Mouse (Mus musculus): Measurements from ENCODE around the gene Trim14. TPM values are rescaled to one million over a fixed set of nuclear protein-coding genes. Genes with fewer than 3 reads are reported as not detected.
"Not testable (repeated sequence)": the region's sequence is repeated elsewhere in the genome, so short reads cannot be mapped to it uniquely, and the experiment has no call there.

Trim14 gene
- polyA plus RNA-seq, 2 experiments, result 2.5 to 3.3 TPM

- no peak for TF ChIP-seq POLR2A (IDR thresholded peaks at IDR 0.05; ENCODE audit: borderline replicate concordance, extremely low read depth, insufficient read depth, insufficient read length)
- Histone ChIP-seq H3K4me1 (ENCODE audit: control insufficient read depth, insufficient read depth, low read length) (peaks cover 3% of the 10 kb centered on the region; the same call in 1 of the 2 replicates), H3K4me3 (replicated peaks; ENCODE audit: low read length) (no peak overlapping the region), H3K4me2 (replicated peaks; ENCODE audit: low read depth, low read length, severe bottlenecking) (no peak overlapping the region), H3K9me3 (ENCODE audit: control insufficient read depth, low read length) (peaks cover 3% of the 10 kb centered on the region; the same call in 1 of the 2 replicates), H3K27me3 (ENCODE audit: control insufficient read depth, insufficient read depth, low read length) (no peaks in the 10 kb centered on the region), H3K9ac (ENCODE audit: low read depth, low read length, severe bottlenecking) (no peak overlapping the region), H3K36me3 (ENCODE audit: control insufficient read depth, insufficient read depth, low read length) (no peaks in the 10 kb centered on the region), H3K27ac (replicated peaks; ENCODE audit: low read depth, low read length) (no peak overlapping the region)
- DNase-seq (ENCODE audit: low spot score) (no peak), ATAC-seq (ENCODE audit: low FRiP score, low read depth) (no peak)
- 73% methylated on average over 1 of the region's 1 CpGs for WGBS
Measured at GRCm38 (mm10) chr4:46578228-46578627, 42.3 kb upstream of the Trim14 start.

- not testable (repeated sequence) for ATAC-seq (ENCODE audit: low FRiP score, low read depth); H3K36me3 ChIP-seq (ENCODE audit: control insufficient read depth, insufficient read depth, low read length); H3K4me3 ChIP-seq (replicated peaks; ENCODE audit: low read length); DNase-seq (ENCODE audit: low spot score); H3K9me3 ChIP-seq (ENCODE audit: control insufficient read depth, low read length); H3K27ac ChIP-seq (replicated peaks; ENCODE audit: low read depth, low read length); H3K4me2 ChIP-seq (replicated peaks; ENCODE audit: low read depth, low read length, severe bottlenecking); H3K4me1 ChIP-seq (ENCODE audit: control insufficient read depth, insufficient read depth, low read length); H3K9ac ChIP-seq (ENCODE audit: low read depth, low read length, severe bottlenecking); H3K27me3 ChIP-seq (ENCODE audit: control insufficient read depth, insufficient read depth, low read length)
- WGBS, result 90% methylated on average over 6 of the region's 10 CpGs
Measured at GRCm38 (mm10) chr4:46575509-46576284, 39.8 kb upstream of the Trim14 start.

GRCm38 (mm10) chr4:46574841-46575240 is 38.9 kb upstream of the Trim14 start:
- Histone ChIP-seq H3K27ac (replicated peaks; ENCODE audit: low read depth, low read length) (no peak overlapping the region), H3K9me3 (ENCODE audit: control insufficient read depth, low read length) (no peaks in the 10 kb centered on the region), H3K27me3 (ENCODE audit: control insufficient read depth, insufficient read depth, low read length) (no peaks in the 10 kb centered on the region), H3K36me3 (ENCODE audit: control insufficient read depth, insufficient read depth, low read length) (no peaks in the 10 kb centered on the region), H3K4me1 (ENCODE audit: control insufficient read depth, insufficient read depth, low read length) (peaks cover 3% of the 10 kb centered on the region; the same call in 1 of the 2 replicates), H3K4me3 (replicated peaks; ENCODE audit: low read length) (no peak overlapping the region), H3K9ac (ENCODE audit: low read depth, low read length, severe bottlenecking) (no peak overlapping the region), H3K4me2 (replicated peaks; ENCODE audit: low read depth, low read length, severe bottlenecking) (no peak overlapping the region)
- no peak for ATAC-seq (ENCODE audit: low FRiP score, low read depth)
- TF ChIP-seq POLR2A (IDR thresholded peaks at IDR 0.05; ENCODE audit: borderline replicate concordance, extremely low read depth, insufficient read depth, insufficient read length), result no peak
- DNase-seq (ENCODE audit: low spot score), result no peak
- 61% methylated on average over 10 of the region's 12 CpGs for WGBS

GRCm38 (mm10) chr4:46574024-46574753 is 38.2 kb upstream of the Trim14 start:
- H3K9ac ChIP-seq (ENCODE audit: low read depth, low read length, severe bottlenecking), result no peak overlapping the region
- DNase-seq (ENCODE audit: low spot score) (no peak), ATAC-seq (ENCODE audit: low FRiP score, low read depth) (no peak)
- H3K27ac ChIP-seq (replicated peaks; ENCODE audit: low read depth, low read length), result no peak overlapping the region
- no peak for TF ChIP-seq POLR2A (IDR thresholded peaks at IDR 0.05; ENCODE audit: borderline replicate concordance, extremely low read depth, insufficient read depth, insufficient read length)
- H3K27me3 ChIP-seq (ENCODE audit: control insufficient read depth, insufficient read depth, low read length), result no peaks in the 10 kb centered on the region
- H3K4me1 ChIP-seq (ENCODE audit: control insufficient read depth, insufficient read depth, low read length), result peaks cover 3% of the 10 kb centered on the region; the same call in 1 of the 2 replicates
- H3K4me2 ChIP-seq (replicated peaks; ENCODE audit: low read depth, low read length, severe bottlenecking), result no peak overlapping the region
- 30% methylated on average over 9 of the region's 9 CpGs for WGBS
- H3K9me3 ChIP-seq (ENCODE audit: control insufficient read depth, low read length), result no peaks in the 10 kb centered on the region
- no peak overlapping the region for H3K4me3 ChIP-seq (replicated peaks; ENCODE audit: low read length)
- no peaks in the 10 kb centered on the region for H3K36me3 ChIP-seq (ENCODE audit: control insufficient read depth, insufficient read depth, low read length)

GRCm38 (mm10) chr4:46572616-46573015 is 36.7 kb upstream of the Trim14 start:
- H3K4me3 ChIP-seq (replicated peaks; ENCODE audit: low read length), result no peak overlapping the region
- ATAC-seq (ENCODE audit: low FRiP score, low read depth), result no peak
- no peak overlapping the region for H3K27ac ChIP-seq (replicated peaks; ENCODE audit: low read depth, low read length)
- no peak for TF ChIP-seq POLR2A (IDR thresholded peaks at IDR 0.05; ENCODE audit: borderline replicate concordance, extremely low read depth, insufficient read depth, insufficient read length)
- H3K36me3 ChIP-seq (ENCODE audit: control insufficient read depth, insufficient read depth, low read length), result no peaks in the 10 kb centered on the region
- no peak overlapping the region for H3K9ac ChIP-seq (ENCODE audit: low read depth, low read length, severe bottlenecking)
- no peak for DNase-seq (ENCODE audit: low spot score)
- H3K4me1 ChIP-seq (ENCODE audit: control insufficient read depth, insufficient read depth, low read length), result peaks cover 3% of the 10 kb centered on the region; the same call in 1 of the 2 replicates
- H3K9me3 ChIP-seq (ENCODE audit: control insufficient read depth, low read length), result no peaks in the 10 kb centered on the region
- no peaks in the 10 kb centered on the region for H3K27me3 ChIP-seq (ENCODE audit: control insufficient read depth, insufficient read depth, low read length)
- WGBS, result 82% methylated on average over 4 of the region's 4 CpGs
- no peak overlapping the region for H3K4me2 ChIP-seq (replicated peaks; ENCODE audit: low read depth, low read length, severe bottlenecking)
